Comparison of ENCODE assay signal across 9 mouse cellular contexts in the genomic region with DNA sequence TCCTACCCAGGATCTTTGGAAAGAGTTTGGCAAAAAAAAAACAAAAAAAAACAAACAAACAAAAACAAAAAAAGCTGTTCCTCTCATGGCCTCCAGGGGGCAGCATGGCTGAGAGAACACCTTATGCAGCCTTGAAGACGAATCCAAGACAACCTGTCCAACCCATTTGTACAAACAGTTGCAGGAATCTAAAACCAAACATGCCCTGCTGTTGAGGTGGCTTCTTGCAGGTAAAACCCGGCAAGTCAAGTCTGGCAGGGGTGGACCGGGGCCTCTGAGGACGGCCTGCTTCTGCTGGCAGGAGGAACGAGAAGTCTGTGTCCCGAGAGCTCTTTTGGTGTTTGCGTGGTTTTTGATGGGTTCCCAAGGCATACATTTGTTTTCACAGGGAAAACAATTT. TPM values are rescaled to one million over a fixed set of nuclear protein-coding genes. Genes with fewer than 3 reads are reported as not detected.
DNase-seq lines count a peak whose midpoint lies in the region; ATAC-seq and TF ChIP-seq lines count a peak whose summit lies in the region.
"Had no signal": no experiment of that assay in that cellular context is flagged by ENCODE, and none has a peak within 500 bp of the region (broad histone marks: within the 10 kb centered on the region; RNA-seq: fewer than 3 reads in every experiment).

No protein-coding gene starts in this region.

- no peak overlapping the region for H3ac ChIP-seq in C2C12 (ENCODE audit: control insufficient read depth, insufficient read length, low read depth)

- H3K27ac ChIP-seq in kidney, embryonic 16.5 days (ENCODE audit: low read length): no peak overlapping the region
- H3K27ac ChIP-seq in embryonic facial prominence, embryonic 14.5 days (replicated peaks; ENCODE audit: low read depth, low read length): no peak overlapping the region
- H3K27ac ChIP-seq in forebrain, embryonic 12.5 days: no peak overlapping the region
- H3K27ac ChIP-seq: heart, embryonic 15.5 days had no signal

- peaks cover 21% of the 10 kb centered on the region for H3K36me3 ChIP-seq in kidney, embryonic 16.5 days (ENCODE audit: insufficient read depth, low read length)
- no peaks in the 10 kb centered on the region for H3K36me3 ChIP-seq in C2C12 (ENCODE audit: control insufficient read depth, insufficient read depth)
- peaks cover 27% of the 10 kb centered on the region for H3K36me3 ChIP-seq in embryonic facial prominence, embryonic 14.5 days (ENCODE audit: control insufficient read depth, insufficient read depth, low read length)
- no peaks in the 10 kb centered on the region for H3K36me3 ChIP-seq in forebrain, embryonic 12.5 days (replicated peaks)

- peak; percentile 61 for DNase-seq in kidney, adult 18-20 months
- DNase-seq in MN1 (ENCODE audit: low spot score): peak; percentile 87
- peak; percentile 74 for DNase-seq in embryonic facial prominence, embryonic 14.5 days (ENCODE audit: low spot score)
- peak; percentile 54 for DNase-seq in lung, postnatal 14 days
- DNase-seq in adrenal gland, postnatal 4 days (ENCODE audit: low spot score in 2 of 2): no peak

- no peaks in the 10 kb centered on the region for H3K9me3 ChIP-seq in kidney, embryonic 16.5 days (ENCODE audit: low read length)
- no peaks in the 10 kb centered on the region for H3K9me3 ChIP-seq in embryonic facial prominence, embryonic 14.5 days (ENCODE audit: control insufficient read depth, low read length)
- H3K9me3 ChIP-seq in forebrain, embryonic 12.5 days: no peaks in the 10 kb centered on the region
- H3K9me3 ChIP-seq: heart, embryonic 15.5 days had no signal

- peaks cover 19% of the 10 kb centered on the region for H3K4me1 ChIP-seq in kidney, embryonic 16.5 days (ENCODE audit: insufficient read depth, low read length)
- H3K4me1 ChIP-seq in embryonic facial prominence, embryonic 14.5 days (ENCODE audit: control insufficient read depth, insufficient read depth, low read length): peaks cover 2% of the 10 kb centered on the region; the same call in 1 of the 2 replicates
- no peaks in the 10 kb centered on the region for H3K4me1 ChIP-seq in forebrain, embryonic 12.5 days
- H3K4me1 ChIP-seq: heart, embryonic 15.5 days had no signal

- no peaks in the 10 kb centered on the region for H3K79me2 ChIP-seq in C2C12 (ENCODE audit: control insufficient read depth, insufficient read depth)

- no peaks in the 10 kb centered on the region for H3K79me3 ChIP-seq in C2C12 (ENCODE audit: low read depth)

- TF ChIP-seq CTCF in C2C12 (IDR thresholded peaks at IDR 0.05; ENCODE audit: control insufficient read depth, insufficient read depth, insufficient read length): peak; percentile 36

- H3K27me3 ChIP-seq in kidney, embryonic 16.5 days (ENCODE audit: insufficient read depth, low read length): no peaks in the 10 kb centered on the region
- no peaks in the 10 kb centered on the region for H3K27me3 ChIP-seq in C2C12 (ENCODE audit: control insufficient read depth, insufficient read depth, insufficient read length)
- H3K27me3 ChIP-seq in embryonic facial prominence, embryonic 14.5 days (replicated peaks; ENCODE audit: control insufficient read depth, insufficient read depth, low read length): no peaks in the 10 kb centered on the region
- H3K27me3 ChIP-seq in forebrain, embryonic 12.5 days: no peaks in the 10 kb centered on the region
- H3K27me3 ChIP-seq: heart, embryonic 15.5 days had no signal

- ATAC-seq in kidney, embryonic 16.5 days (ENCODE audit: low FRiP score, low TSS enrichment): no peak
- ATAC-seq in embryonic facial prominence, embryonic 14.5 days (ENCODE audit: low read depth): no peak
- no peak for ATAC-seq in forebrain, embryonic 12.5 days (ENCODE audit: low FRiP score)

- 70% methylated on average over 7 of the region's 7 CpGs for WGBS in kidney, embryonic 16.5 days
- WGBS in embryonic facial prominence, embryonic 14.5 days: 55% methylated on average over 7 of the region's 7 CpGs
- 69% methylated on average over 7 of the region's 7 CpGs for WGBS in forebrain, embryonic 12.5 days

- H3K9ac ChIP-seq in kidney, embryonic 16.5 days (replicated peaks; ENCODE audit: low read length): no peak overlapping the region
- no peak overlapping the region for H3K9ac ChIP-seq in embryonic facial prominence, embryonic 14.5 days (ENCODE audit: low read depth, low read length)
- H3K9ac ChIP-seq in forebrain, embryonic 12.5 days: no peak overlapping the region
- H3K9ac ChIP-seq: heart, embryonic 15.5 days had no signal

- no peak overlapping the region for H3K4me2 ChIP-seq in kidney, embryonic 16.5 days (replicated peaks; ENCODE audit: low read depth, low read length)
- no peak overlapping the region for H3K4me2 ChIP-seq in embryonic facial prominence, embryonic 14.5 days (ENCODE audit: low read depth, low read length)
- no peak overlapping the region for H3K4me2 ChIP-seq in forebrain, embryonic 12.5 days
- H3K4me2 ChIP-seq: heart, embryonic 15.5 days had no signal

- H3K4me3 ChIP-seq in kidney, embryonic 16.5 days (ENCODE audit: low read length): no peak overlapping the region
- H3K4me3 ChIP-seq in C2C12 (ENCODE audit: insufficient read depth, poor library complexity, severe bottlenecking): no peak overlapping the region
- no peak overlapping the region for H3K4me3 ChIP-seq in embryonic facial prominence, embryonic 14.5 days (ENCODE audit: low read depth, low read length)
- no peak overlapping the region for H3K4me3 ChIP-seq in forebrain, embryonic 12.5 days (replicated peaks)
- H3K4me3 ChIP-seq: heart, embryonic 15.5 days had no signal

TF ChIP-seq in C2C12, 6 proteins besides CTCF, POLR2A, EP300 and RAD21:
- TF ChIP-seq CEBPB (IDR thresholded peaks at IDR 0.05; ENCODE audit: low read depth) (no peak), MYOD1 (IDR thresholded peaks at IDR 0.05; ENCODE audit: control insufficient read depth, insufficient read length, low read depth) (no peak)

RNA-seq across cellular contexts. Expression of gene Gns, which starts 44.8 kb away (rescaled TPM):
- polyA plus RNA-seq in kidney, embryonic 16.5 days (2015; fragmentation: Nextera tagmentation; extraction: Ambion mirVana): 52.4 and 58.5 TPM in 2 replicates
- 47.2 TPM for polyA plus RNA-seq in C2C12 (2012; fragmentation: generic; extraction: Trizol)
- 58.8 and 61.2 TPM in 2 replicates for polyA plus RNA-seq in embryonic facial prominence, embryonic 14.5 days (2014; fragmentation: Nextera tagmentation; extraction: Ambion mirVana)
- total RNA-seq in adrenal gland, postnatal 4 days (2021): 100 to 1,000 TPM; 121 to 130 TPM
- polyA plus RNA-seq in forebrain, embryonic 12.5 days (2016; fragmentation: Nextera tagmentation; extraction: Ambion mirVana): 38.9 and 40.1 TPM in 2 replicates

RNA-seq across cellular contexts. Expression of gene Tbc1d30, which starts 58.6 kb away (rescaled TPM):
- 0.80 and 0.95 TPM in 2 replicates for polyA plus RNA-seq in kidney, embryonic 16.5 days (2015; fragmentation: Nextera tagmentation; extraction: Ambion mirVana)
- not detected for polyA plus RNA-seq in C2C12 (2012; fragmentation: generic; extraction: Trizol)
- polyA plus RNA-seq in embryonic facial prominence, embryonic 14.5 days (2014; fragmentation: Nextera tagmentation; extraction: Ambion mirVana): 2.2 and 3.6 TPM in 2 replicates
- total RNA-seq in adrenal gland, postnatal 4 days (2021): 1 to 10 TPM; 3.8 to 7.1 TPM
- polyA plus RNA-seq in forebrain, embryonic 12.5 days (2016; fragmentation: Nextera tagmentation; extraction: Ambion mirVana): 5.0 and 6.2 TPM in 2 replicates

Comparison
In these comparisons a context has a peak if more than half of its experiments do, and no peak if none do; other contexts are left out.
1. DNase-seq: peak in kidney, adult 18-20 months (single experiment), MN1 (single experiment), embryonic facial prominence, embryonic 14.5 days (single experiment) and lung, postnatal 14 days (single experiment); none in adrenal gland, postnatal 4 days (0 of 2).